Mouse (Mus musculus): ENCODE measurements at regions not wholly inside any gene's neighbourhood (a gene's known extent, or its start where the extent isn't known, plus 50 kb on each side); places are given as distances from the start of the nearest gene placed in this dataset.

- DNase-seq (ENCODE audit: low spot score): peak; percentile 15
- whole genome bisulfite sequencing: 50% methylated on average over 4 of the region's 4 CpGs
- Histone ChIP-seq H3K36me3 (no peaks in the 10 kb centered on the region), H3K4me1 (replicated peaks) (peaks cover 16% of the 10 kb centered on the region), H3K27ac (no peak overlapping the region), H3K27me3 (ENCODE audit: insufficient read depth, poor library complexity, severe bottlenecking) (no peaks in the 10 kb centered on the region), H3K9me3 (no peaks in the 10 kb centered on the region), H3K4me3 (no peak overlapping the region)
Observed at GRCm38 (mm10) chr4:98182053-98182355, 201.1 kb downstream of the Tm2d1 start.

GRCm38 (mm10) chr4:98181185-98182052, 201.7 kb downstream of the Tm2d1 start:
- DNase-seq (ENCODE audit: low spot score): no peak
- Histone ChIP-seq H3K4me1 (replicated peaks) (peaks cover 16% of the 10 kb centered on the region), H3K27me3 (ENCODE audit: insufficient read depth, poor library complexity, severe bottlenecking) (no peaks in the 10 kb centered on the region), H3K9me3 (no peaks in the 10 kb centered on the region), H3K27ac (no peak overlapping the region), H3K4me3 (no peak overlapping the region), H3K36me3 (no peaks in the 10 kb centered on the region)
- 79% methylated on average over 12 of the region's 12 CpGs for WGBS

- Histone ChIP-seq H3K4me1 (replicated peaks) (peaks cover 16% of the 10 kb centered on the region), H3K36me3 (no peaks in the 10 kb centered on the region), H3K27ac (peak overlapping the region; percentile 40; the same call in 1 of the 2 replicates), H3K4me3 (no peak overlapping the region), H3K27me3 (ENCODE audit: insufficient read depth, poor library complexity, severe bottlenecking) (no peaks in the 10 kb centered on the region), H3K9me3 (no peaks in the 10 kb centered on the region)
- DNase-seq (ENCODE audit: low spot score): peak; percentile 22
- WGBS: 47% methylated on average over 10 of the region's 10 CpGs
Observed at GRCm38 (mm10) chr4:98180336-98180735, 202.8 kb downstream of the Tm2d1 start.
